Mouse (Mus musculus) right cerebral cortex, adult 18-20 months (tissue): ENCODE data around the gene Morn5.
A peak's percentile ranks its signal among the peaks of the same experiment; 100 is the strongest.

Experiments
- DNase-seq: peaks from one replicate; pipeline ENCODE4 v3.0.0; 2022; ENCODE audit warnings: mixed read lengths

Gene Morn5

DNA sequence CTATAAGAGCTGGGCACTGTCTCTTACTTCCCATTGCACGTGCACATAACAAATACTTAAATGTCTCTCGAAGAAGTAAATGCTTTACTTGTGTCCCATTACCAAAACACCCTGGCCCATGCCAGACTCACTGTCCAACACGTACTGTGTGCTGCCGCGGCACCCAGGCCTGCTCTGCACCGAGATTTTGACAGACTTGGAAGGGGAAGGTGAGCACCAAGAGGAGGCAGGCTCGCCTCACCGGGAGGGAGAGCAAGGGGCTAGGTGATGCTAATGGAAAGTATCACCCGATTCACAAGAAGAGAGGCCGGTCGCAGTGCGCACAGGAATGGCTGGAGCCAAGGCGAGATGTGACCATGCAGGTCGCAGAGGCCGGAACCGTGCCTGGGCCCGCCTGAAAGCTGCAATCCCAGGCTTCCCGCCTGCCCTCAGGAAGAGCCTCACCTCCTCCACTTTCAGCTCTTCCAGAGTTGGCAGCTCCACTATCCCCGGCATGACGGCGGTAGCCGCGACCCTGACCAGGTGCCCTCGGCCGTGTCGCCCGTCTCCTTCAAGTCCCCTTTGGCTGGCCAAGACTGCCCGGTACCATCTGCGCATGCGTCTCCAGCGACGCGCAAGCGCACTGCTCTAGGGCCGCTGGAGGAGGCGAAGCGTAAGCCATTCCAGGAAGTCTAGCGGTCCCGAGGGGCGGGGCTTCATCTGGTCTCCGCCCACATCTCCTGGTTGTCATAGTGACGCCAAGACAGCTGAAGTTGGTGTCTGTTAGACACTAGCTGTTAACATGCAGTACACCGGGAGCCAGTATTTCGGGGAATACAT is at the start of gene Morn5, which contains the start of gene Ndufa8:
Gene Morn5 (plus strand): TSS at position 711 of the 819 bp plus-strand sequence.
Gene Ndufa8 (minus strand): TSS at position 659 of the 819 bp plus-strand sequence.
- peak; percentile 98 for DNase-seq

- no peak for DNase-seq
These were observed 48.9 kb upstream of the Morn5 start for GRCm38 (mm10) chr2:36000390-36000789.

DNA sequence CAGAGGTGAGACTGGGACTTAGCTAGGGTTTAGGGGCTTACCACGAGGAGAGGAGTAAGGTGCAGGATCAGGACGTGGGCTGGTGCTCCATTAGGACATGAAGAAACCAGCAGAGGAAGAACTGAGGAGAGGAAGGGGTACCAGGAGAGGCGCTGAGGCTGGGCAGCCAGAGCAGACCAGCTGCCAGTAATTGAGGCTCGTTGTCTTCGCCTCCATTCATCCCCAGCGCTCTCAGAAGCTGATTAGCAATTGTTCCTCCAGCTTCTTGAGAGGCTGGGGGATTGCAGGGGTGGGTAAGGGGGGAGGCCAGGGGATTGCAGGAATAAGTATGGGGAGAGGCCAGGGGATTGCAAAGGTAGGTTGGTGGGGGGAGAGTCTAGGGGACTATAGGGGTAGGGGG is 47.1 kb upstream of the Morn5 start:
- no peak for DNase-seq

DNA sequence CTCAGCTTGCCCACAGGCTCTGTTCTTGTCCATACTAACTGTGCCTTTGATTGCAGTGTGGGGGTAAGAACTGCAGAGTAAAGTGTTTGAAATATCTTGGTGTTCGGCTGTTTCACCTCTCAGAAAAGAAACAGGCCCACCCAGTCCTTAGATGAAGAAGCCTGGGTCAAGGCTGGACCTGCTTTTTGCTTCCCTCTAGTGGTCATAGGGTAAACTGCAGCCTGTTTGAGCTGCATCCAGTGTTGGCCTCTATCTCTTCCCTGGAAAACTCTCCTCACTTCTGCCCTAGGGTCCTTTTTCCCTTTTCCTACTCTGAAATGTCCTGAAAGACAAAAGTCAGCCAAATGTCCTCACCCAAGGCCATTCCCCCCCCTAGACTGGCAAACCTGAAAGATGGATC is 41.2 kb upstream of the Morn5 start:
- peak; percentile 51 for DNase-seq

GRCm38 (mm10) chr2:36009386-36009785 is 39.9 kb upstream of the Morn5 start:
- DNase-seq = peak; percentile 46

GRCm38 (mm10) chr2:36010579-36010978 is 38.7 kb upstream of the Morn5 start:
- DNase-seq = no peak

GRCm38 (mm10) chr2:36011331-36011825 is 37.9 kb upstream of the Morn5 start:
- peak; percentile 58 for DNase-seq

DNA sequence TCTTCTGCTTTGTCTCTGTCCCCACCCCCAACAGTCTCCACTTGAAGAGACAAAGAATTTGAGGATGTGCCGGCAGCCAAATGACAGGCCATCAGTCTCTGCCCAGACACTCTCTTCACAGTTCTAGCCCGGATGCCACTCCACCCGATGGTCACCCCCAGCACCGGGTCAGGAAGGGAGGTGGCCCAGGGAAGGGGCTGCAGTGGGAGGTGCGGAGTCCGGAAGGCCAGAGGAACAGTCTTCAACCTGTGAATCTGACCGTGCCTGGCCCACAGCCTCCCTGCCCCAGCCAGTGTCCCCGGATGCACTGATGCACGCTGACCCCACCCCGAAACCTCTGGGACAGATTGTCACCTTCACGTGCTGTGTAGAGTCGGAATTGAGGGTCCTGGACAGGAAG is 36.2 kb upstream of the Morn5 start:
- DNase-seq = no peak

DNA sequence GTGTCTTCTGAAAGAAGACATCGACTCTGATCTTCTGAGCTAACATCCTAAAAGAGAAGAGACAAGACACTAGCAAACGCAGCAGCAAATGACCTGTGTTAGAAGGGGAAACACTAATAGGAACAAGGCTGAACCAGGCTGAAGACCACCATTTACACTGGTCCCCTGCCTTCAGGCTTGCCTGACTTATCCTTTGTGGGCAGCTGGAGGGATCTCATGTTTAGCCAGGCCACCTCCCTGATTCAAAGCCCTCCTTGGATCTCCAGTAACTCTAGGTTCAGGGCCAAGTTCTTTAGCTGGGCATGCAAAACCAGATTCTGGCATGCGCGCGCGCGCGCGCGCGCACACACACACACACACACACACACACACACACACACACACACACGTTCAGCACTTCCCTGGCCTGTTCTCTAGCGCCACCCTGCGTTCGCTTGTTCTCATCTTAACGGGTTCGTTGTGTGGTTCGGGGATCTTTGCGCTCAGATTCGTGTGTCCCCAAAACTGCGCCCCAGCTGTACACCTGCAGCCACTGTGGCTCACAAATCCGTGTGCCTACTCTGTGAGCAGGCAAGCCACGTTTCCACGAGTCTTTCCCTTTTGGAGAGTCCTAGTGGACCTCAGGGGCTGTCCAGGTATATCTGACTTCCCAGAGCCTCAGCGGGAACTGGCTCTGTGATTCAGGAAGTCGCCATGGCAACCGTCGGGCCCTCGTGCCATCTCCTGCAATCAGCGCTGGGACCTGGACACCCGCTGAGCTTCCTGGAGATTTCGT is 27.7 kb upstream of the Morn5 start:
- peak; percentile 85 for DNase-seq

DNA sequence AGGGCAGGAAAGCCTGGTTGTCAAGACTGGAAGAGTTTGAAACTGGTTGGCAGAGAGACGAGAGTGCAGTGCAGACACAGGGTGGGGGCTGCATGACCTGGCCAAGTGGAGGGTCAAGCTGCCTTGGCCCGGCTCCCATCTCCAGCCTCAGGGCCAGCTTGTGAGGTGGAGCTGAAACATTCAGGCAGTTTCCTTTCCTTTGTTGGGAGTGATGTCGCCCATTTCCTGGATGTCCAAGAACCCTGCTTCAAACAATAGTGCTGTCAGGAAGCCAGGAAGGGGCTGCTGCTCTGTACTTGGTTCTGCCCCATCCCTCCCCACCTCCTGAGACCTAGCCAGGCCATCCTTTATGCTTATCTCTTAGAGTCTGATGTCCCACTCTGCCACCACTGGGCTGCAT is 26.0 kb upstream of the Morn5 start:
- no peak for DNase-seq

GRCm38 (mm10) chr2:36032884-36033283 is 16.4 kb upstream of the Morn5 start:
- DNase-seq = no peak

- DNase-seq = no peak
These were observed 15.3 kb upstream of the Morn5 start for GRCm38 (mm10) chr2:36033966-36034365.

- no peak for DNase-seq
These were observed 14.4 kb upstream of the Morn5 start for GRCm38 (mm10) chr2:36034898-36035297.

DNA sequence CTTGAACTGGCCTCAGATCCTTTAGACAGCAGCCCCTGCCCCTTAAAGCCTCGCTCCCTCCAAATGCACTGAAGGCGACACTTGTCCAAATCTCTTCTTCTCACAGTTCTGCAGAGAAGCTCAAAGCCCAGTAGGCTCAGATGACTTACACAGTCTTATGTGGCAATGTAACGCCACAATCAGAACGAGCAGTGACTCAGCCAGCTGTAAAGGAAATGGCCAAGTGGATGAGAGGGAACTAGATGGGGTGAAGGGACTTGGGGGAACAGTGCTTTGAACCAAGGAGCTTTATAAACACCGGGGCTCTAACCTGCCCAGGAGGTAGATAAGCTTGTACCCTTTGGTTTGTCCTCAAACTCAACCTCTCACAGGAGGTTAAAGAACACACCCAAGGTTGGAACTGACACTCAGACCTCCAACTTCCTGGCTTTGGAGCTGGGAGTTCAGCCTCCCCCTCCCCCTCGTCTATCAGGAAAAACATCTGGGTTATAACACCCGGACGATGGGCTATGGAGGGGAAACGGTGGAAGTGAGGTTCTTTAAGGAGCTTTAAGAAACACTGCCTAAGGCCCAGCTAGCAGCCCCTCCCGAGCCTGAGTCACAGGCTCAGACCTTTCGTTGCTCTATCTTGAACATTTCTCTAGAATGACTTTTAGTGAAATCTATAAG is 13.7 kb upstream of the Morn5 start:
- no peak for DNase-seq

DNA sequence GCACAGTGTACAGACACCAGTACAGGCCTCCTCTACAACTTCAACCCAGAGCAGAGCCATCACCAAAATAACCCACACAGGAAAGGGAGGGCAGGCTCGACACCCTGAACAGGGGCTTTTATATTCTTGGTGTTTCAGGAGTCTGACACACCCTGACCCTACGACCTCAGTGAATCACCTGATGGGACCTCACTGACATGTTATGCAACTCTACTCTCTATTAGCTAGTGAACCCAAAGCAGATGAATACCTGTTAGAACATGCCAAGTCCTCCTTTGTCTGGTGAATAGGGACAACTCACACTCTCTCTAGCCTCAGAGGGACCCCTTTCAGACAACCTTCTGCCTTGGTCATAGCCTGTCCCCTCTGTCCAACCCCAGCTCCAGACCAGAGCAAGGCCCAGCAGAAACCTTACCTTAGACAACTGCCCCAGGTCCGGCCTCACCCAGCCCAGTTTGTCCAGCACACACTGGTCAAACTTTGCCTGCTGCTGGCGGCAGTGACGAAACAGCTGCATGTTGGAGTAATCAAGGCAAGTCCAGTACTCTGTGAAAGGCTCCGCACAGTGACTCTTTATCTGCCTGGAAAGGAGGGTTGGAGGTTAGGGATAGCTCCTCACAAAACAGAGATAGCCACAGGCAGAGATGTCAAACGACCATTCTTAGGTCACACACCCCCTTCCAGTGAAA is 9.8 kb upstream of the Morn5 start:
- no peak for DNase-seq

DNA sequence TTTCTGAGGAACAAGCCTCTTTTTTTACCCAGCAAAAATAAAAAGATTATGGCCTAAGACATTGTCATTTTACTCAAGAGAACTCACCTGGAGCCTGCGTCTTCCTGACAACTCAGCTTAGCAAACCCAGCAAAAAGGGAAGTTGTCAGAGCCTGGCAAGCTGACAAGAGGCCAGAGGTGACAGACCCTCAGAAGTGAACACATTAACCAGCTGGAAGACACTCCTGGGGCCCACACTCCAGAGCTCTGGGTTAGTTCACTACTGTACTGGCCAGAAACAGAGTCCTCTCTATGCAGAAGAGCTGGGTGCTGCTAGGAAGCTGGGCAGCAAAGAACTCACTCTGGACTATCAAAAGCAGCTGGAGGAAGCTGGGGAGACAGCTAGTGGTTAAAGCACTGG is 8.4 kb upstream of the Morn5 start:
- DNase-seq = no peak

DNA sequence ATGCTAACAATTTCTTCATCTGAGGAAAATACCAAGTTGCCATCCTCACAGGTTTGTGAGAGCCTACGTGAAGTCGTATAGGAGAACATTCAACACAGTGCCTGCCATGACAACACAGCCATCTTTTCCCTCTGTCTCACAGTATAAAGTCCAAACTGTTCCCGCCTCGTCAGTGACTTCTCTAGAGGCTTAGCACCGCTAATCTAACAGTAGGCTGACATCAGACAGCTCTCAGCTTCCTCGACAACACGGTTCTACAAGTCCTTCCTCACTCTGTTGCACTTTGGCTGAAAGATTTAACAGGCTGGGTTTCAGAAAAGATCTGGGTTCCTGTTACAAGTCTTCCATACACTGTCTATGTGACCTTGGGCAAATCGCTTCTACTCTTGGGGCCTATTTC is 1.1 kb upstream of the Morn5 start:
- no peak for DNase-seq

DNA sequence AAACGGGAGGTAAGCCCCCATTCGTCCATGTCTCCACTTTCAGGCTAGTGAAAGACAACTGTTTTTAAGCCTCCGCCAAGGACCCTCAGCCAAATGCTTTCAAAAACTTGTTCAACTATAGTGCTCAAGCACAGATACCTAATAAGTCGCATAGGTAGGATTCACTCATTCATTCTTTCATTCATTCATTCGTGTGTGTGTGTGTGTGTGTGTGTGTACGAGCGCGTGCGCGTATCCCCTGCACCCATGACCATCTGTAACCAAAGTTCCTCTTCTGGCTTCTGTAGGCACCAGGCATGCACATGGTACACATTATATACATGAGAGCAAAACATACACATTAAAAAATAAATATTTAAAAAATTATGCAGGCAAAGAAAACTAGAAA is 303 bp downstream of the Morn5 start:
- no peak for DNase-seq

GRCm38 (mm10) chr2:36053249-36053648 is 4.0 kb downstream of the Morn5 start:
- DNase-seq = peak; percentile 25

- no peak for DNase-seq
These were observed 7.0 kb downstream of the Morn5 start for GRCm38 (mm10) chr2:36056248-36056647.

GRCm38 (mm10) chr2:36061409-36061808 is 12.2 kb downstream of the Morn5 start:
- DNase-seq = no peak

GRCm38 (mm10) chr2:36067132-36067531 is 17.9 kb downstream of the Morn5 start:
- DNase-seq = no peak
